Mouse (Mus musculus): ENCODE measurements at regions not wholly inside any gene's neighbourhood (a gene's known extent, or its start where the extent isn't known, plus 50 kb on each side); places are given as distances from the start of the nearest gene placed in this dataset.

- Histone ChIP-seq H3K9me3 (replicated peaks) (no peaks in the 10 kb centered on the region), H3K4me3 (replicated peaks) (no peak overlapping the region), H3K27ac (replicated peaks) (no peak overlapping the region; the same call in 1 of the 2 replicates), H3K27me3 (no peaks in the 10 kb centered on the region), H3K4me2 (replicated peaks) (no peak overlapping the region), H3K36me3 (no peaks in the 10 kb centered on the region), H3K4me1 (0 out of 2 replicates have a peak, but pooled peaks cover 6% of the 10 kb centered on the region), H3K9ac (no peak overlapping the region)
- no peak for ATAC-seq (ENCODE audit: insufficient number of reproducible peaks, low FRiP score, low TSS enrichment, low read depth)
- WGBS = 74% methylated on average over 8 of the region's 8 CpGs
Observed at GRCm38 (mm10) chr16:87225085-87225484, 128.9 kb upstream of the N6amt1 start.

- no peak overlapping the region for H3K27ac ChIP-seq (replicated peaks)
- H3K9me3 ChIP-seq (replicated peaks) = no peaks in the 10 kb centered on the region
- no peaks in the 10 kb centered on the region for H3K27me3 ChIP-seq
- WGBS = 80% methylated on average over 7 of the region's 7 CpGs
- H3K4me1 ChIP-seq = 0 out of 2 replicates have a peak, but pooled peaks cover 6% of the 10 kb centered on the region
- H3K4me2 ChIP-seq (replicated peaks) = no peak overlapping the region
- no peak overlapping the region for H3K4me3 ChIP-seq (replicated peaks)
- H3K9ac ChIP-seq = no peak overlapping the region
- ATAC-seq (ENCODE audit: insufficient number of reproducible peaks, low FRiP score, low TSS enrichment, low read depth) = no peak
- no peaks in the 10 kb centered on the region for H3K36me3 ChIP-seq
Observed at GRCm38 (mm10) chr16:87224024-87224423, 130.0 kb upstream of the N6amt1 start.

DNA sequence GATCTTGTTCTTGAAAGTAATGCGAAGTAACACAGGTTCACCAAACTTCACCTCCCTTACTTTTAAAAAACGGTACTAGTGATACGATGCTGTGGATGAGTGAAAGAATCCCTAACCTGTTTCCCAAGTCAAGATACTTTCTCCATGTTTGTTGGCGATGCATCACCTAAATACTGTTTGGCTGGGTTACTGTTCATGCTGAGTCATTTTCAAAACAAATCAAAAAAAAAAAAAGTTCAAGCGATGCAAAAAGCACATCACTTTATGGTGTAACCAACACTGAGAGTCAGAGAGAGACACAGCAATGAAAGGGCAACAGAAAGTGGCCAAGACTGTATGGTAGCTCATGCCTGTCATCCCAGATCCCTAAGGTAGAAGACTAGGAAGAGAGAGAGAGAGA lies 133.4 kb upstream of the N6amt1 start:
- Histone ChIP-seq H3K4me2 (replicated peaks) (no peak overlapping the region), H3K9ac (no peak overlapping the region), H3K4me1 (0 out of 2 replicates have a peak, but pooled peaks cover 6% of the 10 kb centered on the region), H3K27ac (replicated peaks) (no peak overlapping the region), H3K9me3 (replicated peaks) (no peaks in the 10 kb centered on the region), H3K4me3 (replicated peaks) (no peak overlapping the region), H3K27me3 (no peaks in the 10 kb centered on the region), H3K36me3 (no peaks in the 10 kb centered on the region)
- 81% methylated on average over 5 of the region's 5 CpGs for WGBS
- no peak for ATAC-seq (ENCODE audit: insufficient number of reproducible peaks, low FRiP score, low TSS enrichment, low read depth)

DNA sequence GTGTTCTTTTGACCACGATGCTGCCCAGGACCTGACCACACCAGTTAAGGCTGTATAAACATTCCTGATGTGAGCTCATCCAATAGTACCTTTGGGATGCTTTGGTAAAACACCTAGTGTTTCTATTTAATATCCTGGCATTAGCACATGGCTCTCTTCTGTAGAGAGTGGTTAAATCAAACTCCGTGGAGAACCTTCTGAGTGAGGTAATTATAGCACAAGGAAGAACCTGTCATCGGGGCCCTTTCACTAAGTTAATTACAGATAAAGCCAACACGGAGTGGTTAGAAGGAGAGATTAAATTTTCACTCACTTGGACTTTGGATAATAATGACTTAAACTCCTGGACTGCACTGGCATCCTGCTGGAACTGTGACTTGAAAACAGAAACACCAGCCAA lies 133.8 kb upstream of the N6amt1 start:
- Histone ChIP-seq H3K4me3 (replicated peaks) (no peak overlapping the region), H3K9ac (no peak overlapping the region), H3K9me3 (replicated peaks) (no peaks in the 10 kb centered on the region), H3K36me3 (no peaks in the 10 kb centered on the region), H3K4me2 (replicated peaks) (no peak overlapping the region), H3K27me3 (no peaks in the 10 kb centered on the region), H3K4me1 (0 out of 2 replicates have a peak, but pooled peaks cover 3% of the 10 kb centered on the region), H3K27ac (replicated peaks) (no peak overlapping the region)
- 42% methylated on average over 4 of the region's 4 CpGs for WGBS
- no peak for ATAC-seq (ENCODE audit: insufficient number of reproducible peaks, low FRiP score, low TSS enrichment, low read depth)

- Histone ChIP-seq H3K4me3 (replicated peaks) (no peak overlapping the region), H3K4me2 (replicated peaks) (no peak overlapping the region), H3K9me3 (replicated peaks) (no peaks in the 10 kb centered on the region), H3K27ac (replicated peaks) (no peak overlapping the region), H3K4me1 (no peaks in the 10 kb centered on the region), H3K9ac (no peak overlapping the region), H3K36me3 (no peaks in the 10 kb centered on the region), H3K27me3 (no peaks in the 10 kb centered on the region)
- WGBS = 51% methylated on average over 1 of the region's 1 CpGs
- ATAC-seq (ENCODE audit: insufficient number of reproducible peaks, low FRiP score, low TSS enrichment, low read depth) = no peak
Observed at GRCm38 (mm10) chr16:87207875-87208274, 146.1 kb upstream of the N6amt1 start.

GRCm38 (mm10) chr16:87190471-87190870 lies 163.5 kb upstream of the N6amt1 start:
- no peaks in the 10 kb centered on the region for H3K9me3 ChIP-seq (replicated peaks)
- H3K4me2 ChIP-seq (replicated peaks) = no peak overlapping the region
- H3K4me1 ChIP-seq = peaks cover 4% of the 10 kb centered on the region; the same call in 1 of the 2 replicates
- H3K4me3 ChIP-seq (replicated peaks) = no peak overlapping the region
- H3K27me3 ChIP-seq = no peaks in the 10 kb centered on the region
- peak; percentile 54; the same call in 1 of the 2 replicates for ATAC-seq (ENCODE audit: insufficient number of reproducible peaks, low FRiP score, low TSS enrichment, low read depth)
- WGBS = 38% methylated on average over 4 of the region's 4 CpGs
- no peak overlapping the region for H3K9ac ChIP-seq
- H3K27ac ChIP-seq (replicated peaks) = peak overlapping the region; percentile 85
- no peaks in the 10 kb centered on the region for H3K36me3 ChIP-seq

GRCm38 (mm10) chr16:87188737-87189136 lies 165.2 kb upstream of the N6amt1 start:
- no peak overlapping the region for H3K4me3 ChIP-seq (replicated peaks)
- H3K27ac ChIP-seq (replicated peaks) = no peak overlapping the region
- no peaks in the 10 kb centered on the region for H3K9me3 ChIP-seq (replicated peaks)
- H3K36me3 ChIP-seq = no peaks in the 10 kb centered on the region
- ATAC-seq (ENCODE audit: insufficient number of reproducible peaks, low FRiP score, low TSS enrichment, low read depth) = no peak
- WGBS = 71% methylated on average over 2 of the region's 2 CpGs
- H3K9ac ChIP-seq = no peak overlapping the region
- H3K4me1 ChIP-seq = peaks cover 4% of the 10 kb centered on the region; the same call in 1 of the 2 replicates
- no peaks in the 10 kb centered on the region for H3K27me3 ChIP-seq
- no peak overlapping the region for H3K4me2 ChIP-seq (replicated peaks)

GRCm38 (mm10) chr16:87172395-87172794 lies 181.6 kb upstream of the N6amt1 start:
- ATAC-seq (ENCODE audit: insufficient number of reproducible peaks, low FRiP score, low TSS enrichment, low read depth) = no peak

GRCm38 (mm10) chr16:87139301-87139700 lies 214.7 kb upstream of the N6amt1 start:
- Histone ChIP-seq H3K4me1 (no peaks in the 10 kb centered on the region), H3K9ac (no peak overlapping the region), H3K27me3 (no peaks in the 10 kb centered on the region), H3K4me2 (replicated peaks) (no peak overlapping the region), H3K27ac (replicated peaks) (no peak overlapping the region), H3K4me3 (replicated peaks) (no peak overlapping the region), H3K9me3 (replicated peaks) (no peaks in the 10 kb centered on the region), H3K36me3 (no peaks in the 10 kb centered on the region)
- WGBS = 82% methylated on average over 2 of the region's 2 CpGs
- ATAC-seq (ENCODE audit: insufficient number of reproducible peaks, low FRiP score, low TSS enrichment, low read depth) = no peak

More at GRCm38 (mm10) chr16:87172395-87172794, 181.6 kb upstream of the N6amt1 start:
- Histone ChIP-seq H3K9ac (no peak overlapping the region), H3K27ac (replicated peaks) (no peak overlapping the region), H3K27me3 (no peaks in the 10 kb centered on the region), H3K4me2 (replicated peaks) (no peak overlapping the region), H3K36me3 (no peaks in the 10 kb centered on the region), H3K4me3 (replicated peaks) (no peak overlapping the region), H3K9me3 (replicated peaks) (no peaks in the 10 kb centered on the region), H3K4me1 (no peaks in the 10 kb centered on the region)
- WGBS = 78% methylated on average over 4 of the region's 4 CpGs

- Histone ChIP-seq H3K27ac (replicated peaks) (no peak overlapping the region), H3K9me3 (replicated peaks) (no peaks in the 10 kb centered on the region), H3K36me3 (no peaks in the 10 kb centered on the region), H3K4me3 (replicated peaks) (no peak overlapping the region), H3K4me2 (replicated peaks) (no peak overlapping the region), H3K9ac (no peak overlapping the region), H3K27me3 (no peaks in the 10 kb centered on the region), H3K4me1 (no peaks in the 10 kb centered on the region)
- no peak for ATAC-seq (ENCODE audit: insufficient number of reproducible peaks, low FRiP score, low TSS enrichment, low read depth)
- WGBS = 91% methylated on average over 1 of the region's 1 CpGs
Observed at GRCm38 (mm10) chr16:87136503-87136902, 217.5 kb upstream of the N6amt1 start.

GRCm38 (mm10) chr16:87134452-87134851 lies 219.5 kb upstream of the N6amt1 start:
- Histone ChIP-seq H3K4me2 (replicated peaks) (no peak overlapping the region), H3K27me3 (no peaks in the 10 kb centered on the region), H3K9me3 (replicated peaks) (no peaks in the 10 kb centered on the region), H3K36me3 (no peaks in the 10 kb centered on the region), H3K4me3 (replicated peaks) (no peak overlapping the region), H3K9ac (no peak overlapping the region), H3K27ac (replicated peaks) (no peak overlapping the region), H3K4me1 (no peaks in the 10 kb centered on the region)
- ATAC-seq (ENCODE audit: insufficient number of reproducible peaks, low FRiP score, low TSS enrichment, low read depth) = no peak

GRCm38 (mm10) chr16:87133874-87134273 lies 220.1 kb upstream of the N6amt1 start:
- no peak overlapping the region for H3K27ac ChIP-seq (replicated peaks)
- no peaks in the 10 kb centered on the region for H3K27me3 ChIP-seq
- no peak overlapping the region for H3K4me2 ChIP-seq (replicated peaks)
- no peak overlapping the region for H3K4me3 ChIP-seq (replicated peaks)
- no peaks in the 10 kb centered on the region for H3K9me3 ChIP-seq (replicated peaks)
- ATAC-seq (ENCODE audit: insufficient number of reproducible peaks, low FRiP score, low TSS enrichment, low read depth) = no peak
- H3K4me1 ChIP-seq = no peaks in the 10 kb centered on the region
- 83% methylated on average over 6 of the region's 6 CpGs for WGBS
- H3K36me3 ChIP-seq = no peaks in the 10 kb centered on the region
- H3K9ac ChIP-seq = no peak overlapping the region
